Mouse (Mus musculus): ENCODE results near the gene Pgr. TPM values are rescaled to one million over a fixed set of nuclear protein-coding genes. Genes with fewer than 3 reads are reported as not detected.

Gene Pgr
- total RNA-seq, 2 experiments from 2014 or later = not detected

Other genes with a start within 250 kb of the Pgr start
- gene Gm16485, start 72.0 kb downstream of the Pgr start, total RNA-seq (2014; fragmentation: Nextera tagmentation) = not detected in 2 replicates
- not detected in 2 replicates for gene Gm16485, start 72.0 kb downstream of the Pgr start, total RNA-seq (2017)